Mouse (Mus musculus) hindlimb bud, embryonic 11.5 days (tissue): Measurements from ENCODE around the gene Cyp2d9.
"Not testable (repeated sequence)": the region's sequence is repeated elsewhere in the genome, so short reads cannot be mapped to it uniquely, and the experiment has no call there.

ENCODE experiments used
- DNase-seq: peaks from one replicate; pipeline ENCODE4 v3.0.0-alpha.2; 2012; ENCODE audit warnings: low read depth, low spot score; ENCODE audit errors: extremely low spot score

The Cyp2d9 gene

GRCm38 (mm10) chr15:82433137-82433536 lies at the start of gene Cyp2d9:
Cyp2d9 (plus strand) TSS chr15:82433437.
- no peak for DNase-seq

GRCm38 (mm10) chr15:82385729-82386128 lies 47.5 kb upstream of the Cyp2d9 start:
- no peak for DNase-seq

- DNase-seq = not testable (repeated sequence)
Observed at GRCm38 (mm10) chr15:82389916-82390315, 43.3 kb upstream of the Cyp2d9 start.

- not testable (repeated sequence) for DNase-seq
Observed at GRCm38 (mm10) chr15:82393922-82394321, 39.3 kb upstream of the Cyp2d9 start, which contains the start of gene Cyp2d11. Cyp2d11 (minus strand) TSS chr15:82394022.

DNA sequence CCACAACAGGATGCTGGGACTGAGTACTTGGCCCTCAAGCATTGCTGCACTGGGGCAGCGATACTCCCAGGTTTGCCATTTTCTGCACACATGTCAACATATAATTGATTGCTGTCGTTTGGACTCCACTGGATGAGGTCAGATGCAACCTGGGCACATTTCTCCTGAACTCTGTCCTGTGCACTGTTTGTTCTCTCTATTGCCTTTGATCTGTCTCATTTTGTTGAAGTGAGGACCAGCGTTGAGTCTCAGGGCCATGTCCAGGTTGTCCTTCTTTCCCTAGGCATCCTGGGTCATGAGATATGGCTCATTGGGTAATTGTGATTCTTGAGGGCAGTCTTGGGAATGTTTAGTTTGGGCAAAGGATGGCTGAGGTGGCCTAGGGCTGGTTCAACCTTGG lies 37.3 kb upstream of the Cyp2d9 start:
- DNase-seq = not testable (repeated sequence)

- DNase-seq = no peak
Observed at GRCm38 (mm10) chr15:82401516-82401915, 31.7 kb upstream of the Cyp2d9 start.

DNA sequence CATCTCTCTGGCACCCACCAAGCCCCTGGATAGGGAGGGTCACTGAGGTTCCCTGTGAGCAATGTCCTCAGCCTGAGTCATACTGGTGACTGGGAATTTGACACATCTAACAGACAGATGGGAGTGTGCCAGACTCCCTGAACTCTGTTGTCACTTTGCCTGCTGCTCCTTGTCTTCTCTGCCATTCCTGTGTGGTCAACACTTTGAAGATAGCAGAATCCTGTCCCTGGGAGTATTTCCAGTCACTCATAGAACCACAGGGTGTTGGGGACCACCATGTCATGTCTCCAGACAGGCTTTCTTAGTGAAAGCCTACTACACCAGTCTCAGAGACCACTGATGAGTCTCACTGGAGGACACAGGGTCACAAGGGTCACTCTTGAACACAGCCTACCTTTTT lies 31.1 kb upstream of the Cyp2d9 start:
- no peak for DNase-seq

- DNase-seq = no peak
Observed at GRCm38 (mm10) chr15:82402741-82403140, 30.5 kb upstream of the Cyp2d9 start.

- no peak for DNase-seq
Observed at GRCm38 (mm10) chr15:82403606-82404005, 29.6 kb upstream of the Cyp2d9 start.

DNA sequence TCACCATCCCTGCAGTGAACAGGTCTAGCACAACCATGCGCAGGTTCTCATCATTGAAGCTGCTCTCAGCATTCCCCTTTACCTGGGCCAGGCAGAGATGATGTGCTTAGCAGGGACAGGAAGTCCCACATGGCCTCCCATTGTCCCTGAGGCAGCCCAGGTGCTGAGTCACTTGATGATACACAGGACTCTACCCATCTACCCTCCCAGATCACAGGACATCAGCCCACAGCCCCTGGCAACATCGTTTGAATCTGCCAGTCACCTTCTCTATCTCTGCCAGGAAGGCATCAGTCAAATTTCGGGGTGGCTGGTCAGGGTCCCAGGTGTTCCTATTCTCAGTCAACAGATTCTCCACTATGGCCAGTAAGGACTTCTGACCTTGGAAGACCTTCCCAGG lies 29.1 kb upstream of the Cyp2d9 start:
- DNase-seq = no peak

- DNase-seq = no peak
Observed at GRCm38 (mm10) chr15:82406981-82407380, 26.3 kb upstream of the Cyp2d9 start, which contains the start of gene Cyp2d10. Cyp2d10 (minus strand) TSS chr15:82407195.

DNA sequence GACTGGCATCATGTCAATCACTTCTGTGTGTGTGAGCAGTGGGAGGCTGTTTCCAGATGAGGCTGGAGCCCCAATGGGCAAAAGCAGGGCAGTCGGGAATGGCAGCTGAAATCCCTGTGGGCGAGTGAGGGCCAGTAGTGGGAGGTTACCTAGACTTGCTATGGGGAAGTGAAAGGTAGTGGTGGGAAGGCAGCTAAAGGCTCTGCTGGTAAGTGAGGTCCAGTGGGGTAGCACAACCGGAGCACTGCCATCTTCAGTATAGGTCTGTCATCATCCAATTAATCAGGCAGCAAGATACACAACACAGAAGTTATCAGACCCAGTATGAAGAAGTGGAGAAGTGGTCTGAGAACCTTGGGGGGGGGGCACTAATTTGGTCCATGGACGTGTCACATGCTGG lies 25.7 kb upstream of the Cyp2d9 start:
- DNase-seq = no peak

GRCm38 (mm10) chr15:82416797-82417789 lies 16.1 kb upstream of the Cyp2d9 start:
- no peak for DNase-seq

DNA sequence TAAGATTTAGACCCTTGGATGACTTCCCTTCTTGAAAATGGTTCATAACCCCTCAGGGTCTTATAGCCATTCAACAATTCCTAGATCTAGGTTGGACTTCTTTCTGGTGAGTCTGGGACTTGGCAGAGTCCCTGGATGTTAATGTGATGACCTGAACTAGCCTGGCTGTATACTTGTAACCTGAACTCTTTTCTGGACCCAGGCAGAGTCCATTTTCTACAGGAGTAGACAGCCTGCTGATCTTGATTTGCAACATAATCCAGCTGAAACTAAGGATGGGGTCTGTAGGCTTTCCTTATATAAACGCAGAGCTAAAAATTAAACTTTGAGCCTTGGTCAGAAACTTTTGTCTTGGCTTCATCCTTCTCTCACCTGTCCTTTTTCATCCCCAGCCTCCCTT lies 14.6 kb upstream of the Cyp2d9 start:
- DNase-seq = no peak

DNA sequence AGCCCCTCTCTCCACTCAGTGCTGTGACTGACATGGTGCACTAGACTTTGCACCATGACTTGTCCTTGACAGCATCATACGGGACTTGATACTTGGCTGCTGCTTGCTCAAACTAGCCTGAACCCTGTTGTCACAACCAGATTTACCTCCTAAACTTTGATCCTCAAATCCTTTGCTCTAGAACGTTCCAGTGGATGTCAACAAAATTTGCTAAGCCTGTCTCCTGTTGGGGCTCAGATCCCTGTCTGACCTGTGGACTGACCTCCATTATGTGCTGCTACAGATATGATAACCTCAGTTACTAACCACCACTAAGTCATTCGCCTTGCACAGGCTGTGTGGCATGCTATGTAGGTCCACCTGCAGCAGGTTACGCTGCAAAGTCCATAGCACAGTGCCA lies 10.3 kb upstream of the Cyp2d9 start:
- DNase-seq = no peak

DNA sequence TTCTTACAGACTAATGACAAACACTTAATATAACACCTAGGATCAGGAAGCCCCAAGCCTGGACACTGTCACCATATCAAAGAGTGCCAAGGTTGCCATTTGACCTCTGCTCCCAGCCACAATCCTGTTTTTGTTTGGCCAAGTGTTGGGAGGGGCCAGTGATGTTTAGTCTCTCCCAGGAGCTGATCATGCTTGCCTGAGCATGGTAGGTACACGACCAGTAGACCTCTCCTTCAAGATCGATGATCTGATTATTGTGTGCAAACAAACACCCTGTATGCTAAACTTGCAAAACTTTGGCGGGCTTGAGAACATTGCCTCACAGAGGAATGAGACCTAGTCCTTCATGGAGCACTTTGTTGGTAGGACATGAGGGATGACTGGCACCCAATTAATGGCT lies 9.8 kb upstream of the Cyp2d9 start:
- DNase-seq = no peak

DNA sequence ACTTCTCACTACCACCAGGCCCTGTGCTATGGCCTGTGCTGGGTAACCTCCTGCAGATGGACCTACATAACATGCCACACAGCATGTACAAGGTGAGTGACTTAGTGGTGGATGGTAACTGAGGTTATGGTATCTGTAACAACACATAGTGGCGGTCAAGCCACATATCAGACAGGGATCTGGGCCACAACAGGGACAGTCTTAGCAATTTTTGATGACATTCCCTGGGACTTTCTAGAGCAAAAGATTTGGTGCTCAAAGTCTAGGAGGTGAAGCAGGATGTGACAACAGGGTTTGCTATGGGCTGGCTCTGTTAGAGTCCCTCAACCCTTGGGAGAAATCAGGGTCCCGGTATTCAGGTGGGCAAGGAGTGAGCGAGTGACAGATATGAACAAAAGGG lies 384 bp downstream of the Cyp2d9 start:
- no peak for DNase-seq

DNA sequence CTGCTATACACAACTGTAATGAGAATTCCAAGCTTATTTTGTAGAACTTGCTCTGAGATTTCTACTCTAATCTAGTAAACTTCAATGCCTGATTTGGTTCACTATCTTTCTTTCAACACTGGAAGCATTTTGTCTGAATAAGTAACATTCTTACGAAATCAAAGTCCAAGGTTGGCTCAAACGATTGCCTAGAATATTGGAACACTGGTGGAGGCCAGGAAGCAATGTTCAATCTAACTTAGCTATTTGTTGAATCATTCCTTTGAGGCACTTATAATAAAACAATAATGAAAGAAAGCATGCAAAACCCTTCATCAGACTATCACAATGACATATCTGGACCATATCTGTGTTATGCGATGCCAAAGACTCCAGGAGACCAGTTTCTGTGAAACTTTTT lies 1.3 kb downstream of the Cyp2d9 start:
- DNase-seq = no peak

- no peak for DNase-seq
Observed at GRCm38 (mm10) chr15:82435011-82435410, 1.8 kb downstream of the Cyp2d9 start.

DNA sequence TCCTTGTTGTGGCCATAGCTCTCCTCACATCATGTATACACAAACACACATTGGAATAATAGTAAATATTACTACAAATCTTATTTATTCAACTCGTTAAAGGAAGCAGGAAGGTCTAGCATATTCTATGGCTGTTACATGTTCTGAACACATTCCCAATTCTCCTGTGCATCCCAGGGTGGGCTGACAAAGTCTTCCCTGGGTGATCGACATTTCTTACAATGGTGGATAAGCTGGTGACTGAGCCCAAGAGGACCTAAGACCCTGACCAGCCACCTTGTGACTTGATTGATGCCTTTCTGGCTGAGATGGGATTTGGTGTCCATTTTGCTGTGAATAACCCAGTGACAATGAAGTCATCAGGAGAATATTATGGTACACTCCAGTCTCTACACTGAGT lies 2.4 kb downstream of the Cyp2d9 start:
- no peak for DNase-seq

DNA sequence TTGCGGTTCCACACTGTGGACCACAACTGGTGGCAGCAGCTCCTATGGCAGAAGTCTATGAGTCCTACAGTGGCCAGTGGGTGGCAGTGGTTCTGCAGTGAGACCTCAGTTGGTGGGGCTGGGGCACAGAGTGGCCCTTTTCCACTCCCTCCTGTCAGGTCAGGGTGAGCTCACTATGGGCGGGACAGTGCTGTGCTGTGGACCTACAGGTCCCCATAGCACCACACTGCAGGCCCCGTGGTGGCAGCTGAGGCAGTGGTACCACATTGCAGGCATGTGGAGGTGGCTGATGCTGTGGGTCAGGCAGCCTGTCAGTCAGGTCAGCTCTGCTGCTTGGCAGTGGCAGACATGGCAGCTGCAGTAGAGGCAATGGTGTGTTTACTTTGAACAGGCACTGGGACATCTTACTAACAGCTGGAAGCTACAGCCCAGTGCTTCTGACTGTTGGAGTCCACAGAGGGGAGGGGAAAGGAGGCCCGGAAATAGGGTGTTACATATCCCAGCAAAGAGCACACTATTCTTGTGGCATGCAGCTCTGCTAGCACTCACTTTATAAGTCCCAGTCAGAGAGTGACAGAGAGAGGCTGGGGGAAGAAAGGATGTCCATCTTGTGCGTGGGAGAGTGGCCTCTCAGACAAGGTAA lies 4.9 kb downstream of the Cyp2d9 start:
- no peak for DNase-seq

DNA sequence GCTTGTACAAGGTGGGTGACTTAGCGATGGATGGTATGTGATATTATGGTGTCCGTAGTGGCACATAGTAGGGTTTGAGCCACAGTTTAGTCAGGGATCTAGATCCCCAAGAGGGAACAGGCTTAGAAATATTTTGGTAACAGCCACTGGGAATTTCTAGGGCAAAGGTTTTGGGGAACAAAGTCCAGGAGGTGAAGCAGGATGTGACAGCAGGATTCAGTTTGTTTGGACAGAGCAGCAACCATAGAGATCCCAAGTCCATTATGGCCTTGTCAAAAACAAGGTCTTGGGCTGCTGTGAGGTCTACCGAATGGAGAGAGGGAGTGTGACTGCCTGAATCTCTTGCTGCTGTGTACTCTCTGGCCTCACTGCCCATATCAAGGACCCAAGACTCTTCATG lies 10.4 kb downstream of the Cyp2d9 start:
- no peak for DNase-seq
